In genomic region chr4:39398226-39398625, GRCm38 (mm10) we compare ENCODE assay signal across 17 mouse cellular contexts. TPM values are rescaled to one million over a fixed set of nuclear protein-coding genes. Genes with fewer than 3 reads are reported as not detected.
A peak's percentile ranks its signal among the peaks of the same experiment; 100 is the strongest.
DNase-seq lines count a peak whose midpoint lies in the region; ATAC-seq and TF ChIP-seq lines count a peak whose summit lies in the region.
"Had no signal": no experiment of that assay in that cellular context is flagged by ENCODE, and none has a peak within 500 bp of the region (broad histone marks: within the 10 kb centered on the region; RNA-seq: fewer than 3 reads in every experiment).

No protein-coding gene starts in this region.

- ATAC-seq in heart, embryonic 15.5 days (replicated peaks; ENCODE audit: insufficient number of reproducible peaks, insufficient read depth, low FRiP score, low read depth) = peak; percentile 83
- no peak for ATAC-seq in megakaryocyte progenitor cell, adult 5-6 weeks (replicated peaks; ENCODE audit: poor library complexity)

- H3K36me3 ChIP-seq in heart, embryonic 15.5 days = no peaks in the 10 kb centered on the region
- H3K36me3 ChIP-seq in thymus, adult 2 months (ENCODE audit: control insufficient read depth, insufficient read depth, low read length) = no peaks in the 10 kb centered on the region
- H3K36me3 ChIP-seq: hindbrain, embryonic 15.5 days; limb, embryonic 10.5 days had no signal

- TF ChIP-seq POLR2A in thymus, adult 2 months (IDR thresholded peaks at IDR 0.05; ENCODE audit: control insufficient read depth, extremely low read depth, insufficient read depth, low read length, poor library complexity) = no peak

- H3K4me2 ChIP-seq in heart, embryonic 15.5 days = 0 out of 2 replicates have a peak overlapping the region, but pooled peaks have one; percentile 10
- H3K4me2 ChIP-seq: hindbrain, embryonic 15.5 days had no signal

- no peak overlapping the region for H3K4me3 ChIP-seq in heart, embryonic 15.5 days
- H3K4me3 ChIP-seq in thymus, adult 2 months (ENCODE audit: control insufficient read depth, insufficient read depth, low read length) = no peak overlapping the region
- H3K4me3 ChIP-seq: hindbrain, embryonic 15.5 days; limb, embryonic 10.5 days; myocyte had no signal

- peaks cover 14% of the 10 kb centered on the region for H3K4me1 ChIP-seq in heart, embryonic 15.5 days (replicated peaks)
- no peaks in the 10 kb centered on the region for H3K4me1 ChIP-seq in thymus, adult 2 months (replicated peaks; ENCODE audit: control insufficient read depth, insufficient read depth, low read length)
- H3K4me1 ChIP-seq: hindbrain, embryonic 15.5 days; limb, embryonic 10.5 days had no signal

- WGBS in heart, embryonic 15.5 days = 13% methylated on average over 3 of the region's 3 CpGs
- 56% methylated on average over 3 of the region's 3 CpGs for WGBS in thymus, adult 2 months

- intact Hi-C loops in heart, postnatal 10 days (cut with DNase I) = no loop called here

- no peak for DNase-seq in heart, adult 8-10 months (ENCODE audit: low spot score)
- peak; percentile 17 to 28 for DNase-seq in right cerebral cortex, adult 2 months (ENCODE audit: low spot score in 2 of 2)
- DNase-seq in right cerebral cortex, postnatal 14 days = no peak
- DNase-seq in heart, postnatal 10 days = peak; percentile 3 to 4
- DNase-seq in thymus, adult 2 months = no peak
- DNase-seq: adrenal gland, postnatal 25 days; cerebellum, postnatal 14 days; gastrocnemius, postnatal 10 days; kidney, adult 11 months had no signal

- H3K27me3 ChIP-seq in heart, embryonic 15.5 days = no peaks in the 10 kb centered on the region
- H3K27me3 ChIP-seq in thymus, adult 2 months (ENCODE audit: control insufficient read depth, insufficient read depth, low read length) = no peaks in the 10 kb centered on the region
- H3K27me3 ChIP-seq: hindbrain, embryonic 15.5 days had no signal

- H3K27ac ChIP-seq in heart, embryonic 15.5 days = 0 out of 2 replicates have a peak overlapping the region, but pooled peaks have one; percentile 40
- H3K27ac ChIP-seq in thymus, adult 2 months (ENCODE audit: control insufficient read depth, insufficient read depth, low read length) = no peak overlapping the region
- H3K27ac ChIP-seq: hindbrain, embryonic 15.5 days; limb, embryonic 10.5 days; liver, embryonic 14.5 days had no signal

- H3K9me3 ChIP-seq in heart, embryonic 15.5 days (replicated peaks) = no peaks in the 10 kb centered on the region
- H3K9me3 ChIP-seq: hindbrain, embryonic 15.5 days; limb, embryonic 10.5 days had no signal

- no peak for TF ChIP-seq CTCF in thymus, adult 2 months (IDR thresholded peaks at IDR 0.05; ENCODE audit: borderline replicate concordance, control insufficient read depth, extremely low read depth, insufficient read depth, low read length, poor library complexity)

- no peak overlapping the region for H3K9ac ChIP-seq in heart, embryonic 15.5 days
- H3K9ac ChIP-seq: hindbrain, embryonic 15.5 days; liver, embryonic 14.5 days had no signal

RNA-seq across cellular contexts. Expression of gene 1700009N14Rik, which starts 51.9 kb away (rescaled TPM):
- polyA plus RNA-seq in heart, embryonic 15.5 days (2015; fragmentation: Nextera tagmentation; extraction: Ambion mirVana) = not detected in 2 replicates
- not detected for total RNA-seq in heart, adult 8-10 months (2022)
- total RNA-seq in heart, postnatal 10 days (2021) = not detected
- total RNA-seq in megakaryocyte progenitor cell, adult 5-6 weeks (2015) = not detected in 2 replicates
- not detected in 2 replicates for total RNA-seq in megakaryocyte progenitor cell, adult 5-6 weeks (2017)
- polyA plus RNA-seq in thymus, adult 2 months (2012; rRNA removed) = 0.08 TPM in 1 of 2 replicates, not detected in the other
- total RNA-seq: adrenal gland, postnatal 25 days; gastrocnemius, postnatal 10 days; layer of hippocampus, adult 18-20 months had no signal
- polyA plus RNA-seq: embryonic facial prominence, embryonic 11.5 days; hindbrain, embryonic 15.5 days; limb, embryonic 10.5 days; liver, embryonic 14.5 days had no signal

Comparison
In these comparisons a context has a peak if more than half of its experiments do, and no peak if none do; other contexts are left out.
1. DNase-seq: peak in right cerebral cortex, adult 2 months (2 of 2) and heart, postnatal 10 days (2 of 2); none in heart, adult 8-10 months (single experiment), right cerebral cortex, postnatal 14 days (single experiment) and thymus, adult 2 months (single experiment).